14 mouse cellular contexts compared by ENCODE assay signal in the genomic region with DNA sequence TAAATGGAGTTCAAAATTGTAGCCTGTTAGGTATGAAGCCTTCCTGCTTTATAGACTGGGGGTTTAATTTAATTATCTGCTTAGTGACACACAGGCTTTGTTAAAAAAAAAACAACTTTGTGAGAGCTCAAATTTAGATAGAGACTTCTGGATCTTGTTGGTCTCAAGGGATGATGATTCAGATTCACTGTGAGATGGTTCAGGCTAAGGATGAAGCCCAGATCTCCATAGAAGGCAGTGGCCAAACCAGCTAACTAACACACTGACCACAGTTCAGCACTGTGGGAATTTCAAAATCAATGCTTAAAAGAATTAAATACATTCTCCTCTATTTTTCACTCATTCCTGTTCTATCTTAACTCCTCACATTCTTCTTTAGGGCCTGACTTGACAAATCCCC.
"Had no signal": no experiment of that assay in that cellular context is flagged by ENCODE, and none has a peak within 500 bp of the region (broad histone marks: within the 10 kb centered on the region; RNA-seq: fewer than 3 reads in every experiment).

No protein-coding gene starts in this region.

- ATAC-seq: lung, postnatal 0 days had no signal

- H3K4me1 ChIP-seq: limb, embryonic 13.5 days; neural tube, embryonic 12.5 days; stomach, embryonic 15.5 days had no signal

- H3K27me3 ChIP-seq: limb, embryonic 13.5 days; neural tube, embryonic 12.5 days; stomach, embryonic 15.5 days had no signal

- H3K27ac ChIP-seq: limb, embryonic 13.5 days; liver, embryonic 14.5 days; midbrain, embryonic 10.5 days; neural tube, embryonic 12.5 days; stomach, embryonic 15.5 days had no signal

- H3K4me3 ChIP-seq: limb, embryonic 13.5 days; midbrain, embryonic 10.5 days; neural tube, embryonic 12.5 days; stomach, embryonic 15.5 days had no signal

- DNase-seq: kidney, postnatal 25 days; left cerebral cortex, postnatal 4 days; lung, adult 18-20 months; lung, postnatal 4 days; midbrain, embryonic 14.5 days; right cerebral cortex, postnatal 4 days; thymus, adult 2 months; thymus, postnatal 25 days had no signal

- H3K9me3 ChIP-seq: limb, embryonic 13.5 days; midbrain, embryonic 10.5 days; neural tube, embryonic 12.5 days; stomach, embryonic 15.5 days had no signal

- H3K36me3 ChIP-seq: limb, embryonic 13.5 days; midbrain, embryonic 10.5 days; neural tube, embryonic 12.5 days; stomach, embryonic 15.5 days had no signal

- H3K4me2 ChIP-seq: limb, embryonic 13.5 days; neural tube, embryonic 12.5 days; stomach, embryonic 15.5 days had no signal

- H3K9ac ChIP-seq: limb, embryonic 13.5 days; liver, embryonic 14.5 days; neural tube, embryonic 12.5 days; stomach, embryonic 15.5 days had no signal
